Mouse (Mus musculus): ENCODE measurements around the gene Apoe.
A peak's percentile ranks its signal among the peaks of the same experiment; 100 is the strongest.

The Apoe gene

DNA sequence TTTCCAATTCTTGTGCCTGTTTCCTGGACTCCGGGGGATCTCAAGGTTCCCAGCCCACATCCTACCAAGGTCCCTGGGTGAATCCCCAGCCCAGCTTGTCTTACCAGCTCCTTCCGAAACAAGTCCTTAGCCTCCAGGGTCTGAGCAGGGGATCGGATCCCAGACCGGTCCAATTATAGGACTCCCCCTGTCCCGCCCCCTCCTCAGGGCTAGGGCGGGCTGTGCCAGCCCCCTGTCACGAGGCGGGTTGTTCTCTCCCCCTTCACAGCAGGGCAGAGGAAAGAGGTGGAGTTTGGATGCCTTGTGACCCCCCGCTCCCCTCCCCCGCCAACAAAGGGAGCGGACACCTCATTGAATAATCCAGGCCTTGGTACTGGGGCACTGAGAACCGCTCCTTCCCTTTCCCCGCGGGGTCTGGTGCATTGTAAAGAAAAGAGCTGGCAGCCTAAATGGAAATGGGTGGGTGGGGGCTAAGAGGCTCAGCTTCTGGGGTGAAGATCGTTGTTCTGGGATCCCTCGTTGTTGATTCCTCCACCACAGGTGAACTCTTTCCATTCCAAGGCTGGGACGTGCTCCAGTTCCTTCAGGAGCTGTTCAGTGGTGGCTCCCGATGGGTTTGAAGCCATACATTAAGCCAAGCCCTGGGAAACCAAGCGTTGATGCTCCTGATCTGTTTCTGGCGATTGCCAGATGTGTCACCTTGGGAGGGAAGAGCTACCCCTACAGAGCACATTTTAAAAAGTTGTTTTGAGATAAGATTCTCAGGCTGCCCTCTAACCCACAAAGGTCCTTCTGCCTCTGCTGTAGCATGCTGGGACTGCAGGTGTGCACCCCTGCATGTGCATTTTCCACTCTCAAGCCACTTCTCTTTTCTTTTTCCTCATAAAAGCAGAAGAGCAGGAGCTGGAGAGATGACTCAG, at the start of gene Apoe:
Apoe (minus strand) TSS at position 282 of the 920 bp plus-strand sequence.
- DNase-seq (ENCODE audit: low read depth, low spot score): no peak

DNA sequence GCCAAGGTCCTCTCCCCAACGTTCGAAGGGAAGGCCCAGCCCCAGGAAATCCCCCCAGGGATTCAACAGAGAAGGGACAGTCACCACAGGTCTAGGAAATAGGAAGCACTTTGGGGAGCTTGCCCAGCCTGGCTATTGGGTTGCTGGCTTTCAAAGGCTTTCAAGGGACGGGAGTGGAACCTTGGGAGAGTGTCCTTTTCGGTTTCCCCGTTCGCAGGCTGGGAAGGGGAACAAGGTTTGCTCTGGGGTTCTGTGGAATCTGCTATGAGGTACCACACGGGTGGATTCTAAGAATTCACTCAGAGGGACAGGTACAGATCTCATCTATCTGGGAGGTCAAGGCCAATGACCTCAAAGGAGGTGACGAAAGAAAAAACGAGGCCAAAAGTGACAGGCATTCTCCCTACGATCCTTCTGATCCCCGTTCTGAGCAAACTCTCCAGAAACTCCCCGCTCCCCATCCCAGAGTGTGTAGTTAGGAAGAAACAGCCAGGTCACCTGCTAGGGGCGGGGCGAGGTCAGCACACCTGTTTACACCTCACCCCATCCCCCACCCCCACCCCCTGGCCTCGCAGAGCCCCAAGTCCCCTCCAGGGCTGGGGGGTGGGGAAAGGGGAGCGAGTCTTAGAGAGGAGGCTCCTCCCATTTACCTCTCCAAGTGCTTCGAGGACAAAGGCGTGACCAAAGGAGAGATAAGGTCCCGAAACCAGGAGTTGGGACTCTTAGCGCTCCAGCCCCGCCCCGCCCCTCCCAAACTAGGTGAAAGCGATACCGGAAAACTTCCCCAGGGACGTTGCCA, 48.6 kb upstream of the Apoe start:
- peak; percentile 10 for DNase-seq (ENCODE audit: low read depth, low spot score)

DNA sequence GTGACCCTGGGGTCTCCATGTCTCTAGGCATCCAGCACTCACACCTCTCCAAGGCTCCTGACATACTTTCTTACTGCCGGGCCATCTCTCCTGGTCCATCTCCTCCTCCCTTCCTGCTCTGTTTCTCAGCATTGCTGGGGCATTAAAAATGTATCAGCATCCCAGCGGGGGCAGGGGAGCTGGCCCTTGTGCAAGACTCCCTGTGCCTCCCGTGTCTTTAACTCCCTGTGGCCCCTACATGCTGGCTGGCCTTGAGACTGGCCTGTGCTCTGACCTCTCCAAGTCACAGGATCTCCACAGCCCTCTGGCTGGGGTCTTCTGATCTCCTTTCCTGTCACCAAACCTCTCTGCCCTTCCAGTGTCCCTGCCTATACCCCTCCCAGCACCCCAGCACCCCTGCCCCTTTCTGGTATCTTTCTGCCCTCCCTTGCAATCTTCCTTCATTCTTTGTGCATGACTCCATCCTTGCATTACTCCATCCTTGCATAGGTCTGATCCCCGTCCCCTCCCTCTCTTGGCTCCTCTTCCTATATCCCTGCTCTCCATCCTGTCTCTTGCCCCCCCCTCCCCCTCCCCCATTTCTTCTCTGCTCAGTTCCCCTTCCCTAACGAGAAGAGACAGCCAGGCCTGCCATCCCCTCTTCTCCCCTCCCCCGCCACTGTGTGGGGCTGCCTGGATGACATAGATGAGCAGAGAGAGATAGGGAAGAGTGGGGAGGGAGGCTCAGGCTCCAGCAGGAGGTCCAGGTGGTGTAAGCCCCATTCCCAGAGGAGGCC, 47.6 kb upstream of the Apoe start:
- no peak for DNase-seq (ENCODE audit: low read depth, low spot score)

DNA sequence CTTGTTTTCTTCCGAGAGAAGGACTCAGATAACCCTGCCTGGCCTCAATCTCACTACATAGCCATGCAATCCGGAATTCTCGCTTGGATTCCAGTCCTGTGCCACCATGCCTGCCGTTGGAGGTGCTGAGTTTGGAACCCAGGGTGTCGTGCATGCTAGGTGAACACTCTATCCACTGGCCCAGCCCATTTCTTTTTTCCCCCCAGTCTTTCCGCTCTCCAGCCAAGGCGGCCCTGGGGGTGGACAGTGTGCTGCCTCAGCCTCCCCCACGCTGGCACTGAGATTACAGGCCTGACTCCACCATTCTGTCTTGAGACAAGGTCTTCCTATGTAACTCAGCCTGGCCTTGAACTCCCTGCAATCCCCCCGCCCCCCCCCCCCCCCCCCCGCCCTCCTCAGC, 47.0 kb upstream of the Apoe start:
- DNase-seq (ENCODE audit: low read depth, low spot score): no peak

DNA sequence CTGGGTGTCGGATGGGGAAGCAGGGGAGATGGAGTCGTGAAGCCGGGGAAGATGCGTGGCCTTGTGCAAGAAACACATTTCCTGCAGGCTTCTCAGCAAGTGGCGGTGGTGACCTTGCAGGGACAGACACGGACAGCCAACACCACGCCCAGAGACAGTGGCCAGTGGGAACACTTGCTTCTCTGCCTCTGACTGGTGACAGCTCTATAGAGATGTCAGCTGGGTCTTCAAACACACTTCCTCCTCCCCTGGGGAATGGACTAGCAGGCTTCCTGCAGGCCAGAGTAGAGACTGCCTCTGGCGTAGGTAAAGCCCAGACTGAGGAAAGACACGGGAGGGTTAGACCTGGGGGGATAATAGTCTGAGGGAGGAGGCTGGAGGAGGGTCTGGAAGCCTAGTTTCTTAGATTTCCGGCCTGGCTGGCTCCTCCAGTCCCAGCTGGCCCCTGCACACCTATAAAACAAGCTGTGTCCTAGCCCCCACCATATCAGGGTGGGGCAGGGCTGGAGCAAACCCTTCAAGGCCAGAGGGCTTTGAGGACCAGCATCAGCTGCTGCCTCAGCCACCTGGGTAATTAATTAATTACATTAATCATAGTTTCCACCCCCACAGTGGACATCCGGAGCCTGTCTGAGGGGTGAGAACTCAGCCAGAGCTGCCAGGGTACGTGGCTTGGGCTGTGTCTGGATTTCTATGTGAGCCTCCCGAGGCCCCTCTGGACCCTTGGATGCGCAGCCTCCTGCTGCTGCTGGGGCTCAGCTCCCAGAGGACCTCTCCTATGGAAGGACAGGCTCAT, 45.8 kb upstream of the Apoe start:
- DNase-seq (ENCODE audit: low read depth, low spot score): no peak

DNA sequence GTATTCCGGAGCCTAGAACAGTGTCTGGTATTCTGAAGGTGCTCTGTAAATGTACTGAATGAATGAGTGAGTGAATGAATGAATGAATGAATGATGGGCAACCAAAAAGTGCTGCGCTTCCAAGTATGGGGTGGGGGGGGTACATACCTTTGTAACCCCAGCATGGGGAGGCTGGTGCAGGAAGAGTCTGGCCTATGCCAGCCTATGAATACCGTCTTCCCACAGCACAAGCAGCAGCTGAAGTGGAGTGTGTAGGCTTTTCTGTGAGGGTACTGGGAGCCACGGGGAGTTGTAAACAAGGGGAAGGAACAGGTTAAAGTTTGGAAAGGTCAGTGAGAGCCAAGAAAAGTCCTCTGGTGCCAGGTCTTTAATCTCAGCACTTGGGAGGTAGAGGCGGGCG, 44.8 kb upstream of the Apoe start:
- no peak for DNase-seq (ENCODE audit: low read depth, low spot score)

DNA sequence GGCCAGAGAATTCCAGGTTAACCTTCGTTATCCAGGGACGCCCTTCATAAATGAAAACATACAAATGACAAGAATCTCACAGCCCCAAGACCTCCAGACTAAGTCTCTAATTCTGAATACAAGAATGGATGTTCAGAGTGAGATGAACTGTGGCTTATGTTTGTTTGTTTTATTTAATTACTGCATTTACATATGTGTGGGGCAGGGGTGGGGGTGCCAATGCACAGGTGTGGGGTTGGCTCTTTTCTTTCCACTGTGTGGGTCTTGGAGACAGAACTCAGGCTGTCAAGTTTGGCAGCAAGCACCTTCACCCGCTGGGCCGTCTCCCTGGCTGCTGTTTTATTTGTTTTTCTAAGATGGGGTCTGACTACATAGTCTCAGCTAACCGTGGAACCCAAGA, 43.5 kb upstream of the Apoe start:
- no peak for DNase-seq (ENCODE audit: low read depth, low spot score)

DNA sequence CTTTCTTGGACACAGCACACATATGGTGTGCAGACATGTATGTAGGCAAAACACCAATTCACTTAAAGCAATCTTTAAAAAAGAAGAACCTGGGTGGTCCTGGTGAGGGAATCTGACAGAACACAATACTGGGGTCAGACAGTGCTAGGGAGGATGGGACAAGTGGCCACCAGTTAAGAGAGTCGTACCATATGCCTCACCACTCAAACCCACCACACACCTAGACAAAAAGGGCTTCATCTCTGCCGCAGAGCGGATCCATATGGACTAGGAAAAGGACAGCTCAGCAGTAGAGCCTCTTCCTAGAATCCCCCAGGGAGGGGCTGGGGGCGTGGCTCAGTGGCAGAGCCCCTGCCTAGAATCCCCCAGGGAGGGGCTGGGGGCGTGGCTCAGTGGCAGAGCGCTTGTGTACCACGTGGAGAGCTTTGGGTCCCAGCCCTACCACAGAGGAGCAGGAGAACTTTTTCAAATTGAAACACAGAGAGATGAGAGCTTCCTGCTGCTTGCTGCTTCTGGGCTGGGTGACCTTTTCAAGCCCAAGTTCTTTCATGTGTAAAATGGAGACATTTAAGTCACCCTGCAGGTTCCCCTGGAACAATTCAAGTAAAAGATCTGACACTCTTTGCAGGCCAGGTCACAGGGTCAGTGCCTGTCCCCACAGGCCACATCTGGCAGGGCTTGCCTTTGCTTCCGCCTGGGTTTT, 42.5 kb upstream of the Apoe start:
- no peak for DNase-seq (ENCODE audit: low read depth, low spot score)

DNA sequence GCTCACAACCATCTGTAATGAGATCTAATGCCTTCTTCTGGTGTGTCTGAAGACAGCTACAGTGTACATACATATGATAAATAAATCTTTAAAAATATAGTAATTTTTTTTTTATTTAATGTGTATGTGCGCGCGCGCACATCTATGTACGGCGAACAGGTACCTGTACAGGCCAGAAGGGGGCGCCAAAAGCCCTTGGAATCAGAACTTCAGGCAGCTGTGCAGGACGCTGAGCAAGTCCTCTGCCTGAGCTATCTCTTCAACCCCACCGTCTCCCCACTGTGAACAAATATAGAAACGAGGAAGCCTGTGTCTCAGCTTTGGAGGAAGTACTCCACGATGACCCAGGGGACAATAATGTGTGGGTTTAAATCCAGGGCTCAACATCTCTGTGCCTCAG, 41.3 kb upstream of the Apoe start:
- no peak for DNase-seq (ENCODE audit: low read depth, low spot score)

DNA sequence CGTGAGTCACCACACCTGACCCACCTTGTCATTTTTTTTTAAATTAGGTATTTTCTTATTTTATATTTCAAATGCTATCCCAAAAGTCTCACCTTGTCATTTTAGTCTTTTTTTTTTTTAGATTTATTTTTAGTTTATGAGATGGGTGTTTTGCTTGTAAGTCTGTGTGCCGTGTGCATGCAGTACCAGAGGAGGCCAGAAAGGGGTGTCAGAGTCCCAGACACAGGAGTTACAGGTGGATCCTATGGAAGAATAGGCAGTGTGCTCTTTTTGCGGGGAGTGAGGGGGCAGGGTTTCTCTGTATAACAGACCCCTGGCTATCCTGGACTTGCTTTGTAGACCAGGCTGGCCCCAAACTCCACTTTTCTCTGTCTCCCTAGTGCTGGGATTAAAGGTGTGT, 39.8 kb upstream of the Apoe start:
- no peak for DNase-seq (ENCODE audit: low read depth, low spot score)

DNA sequence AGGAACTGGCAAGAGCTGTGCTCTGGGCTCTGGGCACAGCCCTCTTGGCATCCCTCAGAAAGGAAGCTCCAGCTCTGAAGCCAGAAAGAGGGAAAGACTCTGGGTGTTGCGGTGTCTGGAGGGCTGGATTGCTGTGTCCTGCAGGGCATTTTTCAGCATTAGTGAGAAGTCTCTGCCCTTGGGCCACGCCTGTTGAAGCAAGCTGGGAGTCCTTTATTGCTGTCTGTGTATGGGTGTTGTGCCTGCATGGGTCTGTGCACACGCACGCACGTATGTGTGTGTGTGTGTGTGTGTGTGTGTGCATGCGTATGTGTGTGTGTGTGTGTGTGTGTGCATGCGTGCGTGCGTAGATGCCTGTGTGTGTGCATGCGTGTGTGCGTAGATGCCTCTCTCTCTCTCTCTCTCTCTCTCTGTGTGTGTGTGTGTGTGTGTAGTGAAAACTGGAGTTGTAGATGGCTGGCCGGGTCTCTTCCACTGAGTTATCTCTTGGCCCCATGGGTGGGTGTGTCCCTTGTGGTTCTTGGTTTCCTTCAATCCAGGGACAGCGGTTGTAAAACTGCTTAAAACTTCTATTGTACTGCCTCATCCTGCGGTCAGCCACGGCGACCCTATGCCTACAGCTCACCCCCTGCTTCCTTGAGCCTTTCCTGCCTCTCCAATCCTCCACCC, 37.5 kb upstream of the Apoe start:
- no peak for DNase-seq (ENCODE audit: low read depth, low spot score)

DNA sequence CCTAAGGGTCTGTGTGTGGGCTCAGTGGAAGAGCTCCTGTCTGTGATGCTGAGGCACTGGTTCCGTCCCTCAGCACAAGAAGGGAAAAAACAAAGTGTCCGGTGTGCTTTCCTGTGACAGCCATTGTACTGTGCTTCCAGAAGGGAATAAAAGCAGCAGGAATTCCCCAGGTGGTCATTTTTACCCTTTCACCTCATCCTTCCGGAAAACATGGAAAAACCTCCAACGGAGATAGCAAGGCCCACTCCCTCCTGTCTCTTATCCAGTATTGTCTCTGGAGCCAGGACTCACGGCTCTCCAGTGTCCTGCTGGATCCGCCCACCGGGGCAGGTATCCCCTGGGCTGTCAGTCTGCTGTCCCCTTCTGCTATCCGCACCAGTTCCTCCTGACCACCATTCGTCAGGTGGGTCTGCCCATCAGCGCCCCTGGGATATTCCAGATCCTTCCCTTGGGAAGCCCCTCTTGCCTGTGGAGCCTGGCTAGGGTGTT, 35.2 kb upstream of the Apoe start:
- no peak for DNase-seq (ENCODE audit: low read depth, low spot score)

DNA sequence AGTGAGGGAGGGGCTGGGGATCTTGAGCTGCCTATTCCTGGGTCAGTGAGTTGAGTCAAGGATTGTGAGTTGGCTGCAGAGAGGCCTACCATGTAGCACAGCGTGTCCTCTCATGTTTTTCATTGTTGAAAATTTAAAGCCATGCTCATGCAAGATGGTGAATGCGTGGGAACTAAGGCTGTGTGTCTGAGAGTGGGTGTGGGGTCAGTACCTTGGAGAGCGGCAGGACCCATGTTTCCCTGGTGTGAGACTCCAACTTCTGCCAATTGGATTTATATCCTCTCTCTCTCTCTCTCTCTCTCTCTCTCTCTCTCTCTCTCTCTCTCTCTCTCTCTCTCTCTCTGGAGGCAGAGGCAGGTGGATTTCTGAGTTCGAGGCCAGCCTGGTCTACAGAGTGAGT, 27.6 kb upstream of the Apoe start:
- DNase-seq (ENCODE audit: low read depth, low spot score): no peak

DNA sequence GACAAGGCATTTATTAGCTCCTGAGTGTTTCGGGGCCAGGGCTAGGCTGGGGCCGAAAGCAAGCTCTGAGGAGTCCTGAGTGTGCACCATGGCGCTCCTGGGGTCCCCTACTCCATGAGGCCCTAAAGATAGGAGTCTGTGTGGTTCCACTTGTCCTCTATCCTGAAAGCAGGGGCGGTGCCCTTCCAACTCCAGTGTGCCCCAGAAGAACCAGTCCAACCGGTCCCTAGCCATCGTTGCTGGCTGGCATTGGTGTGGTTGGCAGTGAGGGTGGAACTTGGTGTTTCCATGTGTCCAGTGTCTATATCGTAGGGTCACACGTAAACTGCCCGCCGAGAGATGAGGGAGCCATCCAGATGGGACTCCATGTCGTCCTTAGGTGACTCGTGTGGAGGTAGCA, 25.2 kb upstream of the Apoe start:
- no peak for DNase-seq (ENCODE audit: low read depth, low spot score)

DNA sequence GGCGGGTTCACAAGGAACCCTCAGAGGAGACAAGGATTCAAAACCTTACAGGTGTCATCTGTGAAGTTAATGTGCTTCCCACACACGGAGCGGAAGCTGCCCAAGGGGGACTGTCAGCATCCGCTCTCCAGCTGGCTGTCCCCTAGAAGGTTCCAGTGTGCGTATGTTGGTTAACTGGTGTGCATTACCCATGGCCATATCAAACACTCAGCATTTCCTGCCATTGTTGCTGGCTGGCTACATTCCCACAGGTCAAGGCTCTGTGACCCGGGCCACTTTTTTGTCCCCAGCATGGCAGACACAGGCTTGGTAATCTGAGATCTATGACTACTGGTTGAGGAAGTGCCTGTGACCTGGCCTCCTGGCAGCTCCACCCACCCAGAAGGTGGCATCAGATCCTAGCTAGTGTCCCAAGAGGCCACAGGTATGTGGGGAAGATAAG, 23.8 kb upstream of the Apoe start:
- DNase-seq (ENCODE audit: low read depth, low spot score): no peak

DNA sequence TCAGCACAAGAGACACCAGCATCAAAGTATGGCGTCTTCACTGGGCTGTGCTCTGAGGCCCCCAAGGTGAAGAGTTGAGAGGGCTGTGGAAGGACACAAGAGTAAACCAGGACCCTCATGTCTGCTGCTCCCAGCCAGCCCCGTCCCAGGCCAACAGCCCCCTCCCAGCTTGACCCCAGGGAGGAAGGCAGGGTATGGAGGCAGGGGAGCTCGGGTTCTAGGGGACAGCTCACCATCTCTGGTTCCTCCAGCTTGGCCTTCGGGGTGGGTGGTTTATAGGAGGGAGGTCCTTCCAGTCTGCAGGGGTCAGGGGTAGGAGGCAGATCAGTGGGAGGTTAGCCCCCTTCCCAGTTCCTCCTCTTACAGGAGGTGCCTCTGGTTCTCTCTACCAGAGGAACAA, 20.2 kb upstream of the Apoe start:
- no peak for DNase-seq (ENCODE audit: low read depth, low spot score)

DNA sequence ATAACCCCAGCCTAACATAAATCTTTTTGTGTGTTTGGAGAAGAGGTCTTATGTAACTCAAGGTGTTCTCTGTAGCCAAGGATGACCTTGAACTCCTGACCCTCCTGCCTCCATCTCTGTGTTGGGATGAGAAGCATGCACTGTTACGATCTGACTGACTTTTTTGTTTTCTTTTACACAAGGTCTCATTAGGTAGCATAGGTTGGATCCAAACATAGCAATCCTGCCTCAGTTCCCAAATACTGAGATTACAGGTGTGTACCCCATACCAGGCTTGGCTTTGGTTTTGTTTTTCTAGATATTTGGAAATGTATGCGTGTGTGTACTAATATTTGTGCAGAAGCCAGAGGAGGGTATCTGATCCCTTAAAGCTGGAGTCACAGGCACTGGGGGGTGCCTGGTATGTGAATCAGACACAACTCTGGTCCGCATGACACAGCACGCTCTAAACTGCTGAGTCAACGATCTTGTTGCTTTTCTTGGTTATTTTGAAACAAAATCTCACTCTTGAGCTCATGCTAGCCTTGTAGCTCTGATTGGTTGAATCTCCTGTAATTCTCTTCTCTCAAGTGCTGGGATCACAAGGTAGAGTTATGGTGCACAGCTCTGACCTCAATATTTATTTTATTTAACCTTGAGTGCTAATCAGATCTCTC, 19.4 kb upstream of the Apoe start:
- no peak for DNase-seq (ENCODE audit: low read depth, low spot score)

DNA sequence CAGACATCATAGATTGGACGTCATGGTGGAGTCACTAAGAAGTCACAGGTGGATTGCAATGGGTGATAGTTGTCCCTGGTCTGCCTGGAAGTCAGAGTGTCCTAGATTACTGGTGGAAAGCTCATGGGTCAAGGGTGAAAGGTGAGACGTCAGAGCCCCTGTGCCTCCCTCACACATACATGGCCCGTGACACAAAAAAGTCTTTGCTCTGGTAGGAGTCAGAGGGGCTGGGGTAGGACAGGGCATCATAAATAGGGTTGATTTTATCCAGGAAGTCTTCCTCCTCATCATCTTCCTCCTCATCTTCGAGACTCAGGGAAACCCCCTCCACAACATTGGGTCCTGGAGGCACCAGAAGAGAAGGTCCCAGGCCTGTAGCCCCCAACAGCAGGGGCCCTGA, 18.4 kb upstream of the Apoe start:
- no peak for DNase-seq (ENCODE audit: low read depth, low spot score)

DNA sequence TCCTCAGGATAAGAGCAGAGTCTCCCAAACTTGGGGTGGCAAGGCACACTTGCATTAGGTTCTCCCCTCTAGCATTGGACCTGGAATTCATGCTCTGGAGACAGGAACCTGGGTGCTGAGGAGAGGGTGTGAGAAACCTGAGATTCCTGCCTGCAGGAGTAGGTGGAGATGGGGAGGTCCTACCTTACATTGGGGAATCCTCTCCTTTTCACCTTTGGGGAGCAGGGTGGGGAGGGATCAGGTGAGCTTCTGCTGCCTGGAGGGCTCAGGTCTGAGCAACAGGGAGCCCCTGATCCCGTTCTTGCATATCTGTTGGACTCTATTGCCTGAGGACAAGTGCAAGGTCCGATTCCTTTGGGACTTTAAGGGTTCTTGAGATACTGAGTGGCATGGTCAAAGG, 17.8 kb upstream of the Apoe start:
- no peak for DNase-seq (ENCODE audit: low read depth, low spot score)

All from CD4-positive helper T cell, adult 2 months (primary cell).